Mouse (Mus musculus): Measurements from ENCODE around the gene Trim46.

- no peak for TF ChIP-seq CTCF (IDR thresholded peaks at IDR 0.05; ENCODE audit: insufficient read depth, low read depth, low read length)
- no peak for TF ChIP-seq POLR2A (IDR thresholded peaks at IDR 0.05; ENCODE audit: insufficient read depth, low read depth, low read length)
Observed at GRCm38 (mm10) chr3:89238494-89238893, 7.6 kb downstream of the Trim46 start.

Measured in olfactory bulb, adult 2 months (tissue).